Mouse (Mus musculus) thymus, postnatal 10 days (tissue): ENCODE results near the gene H2-DMb2.
"Not testable (repeated sequence)": the region's sequence is repeated elsewhere in the genome, so short reads cannot be mapped to it uniquely, and the experiment has no call there.

Experiments
- DNase-seq, 2 experiments: peaks; one replicate each; pipeline ENCODE4 v3.0.0; 2021; ENCODE audit warnings: low spot score in 2 of 2

The H2-DMb2 gene

DNA sequence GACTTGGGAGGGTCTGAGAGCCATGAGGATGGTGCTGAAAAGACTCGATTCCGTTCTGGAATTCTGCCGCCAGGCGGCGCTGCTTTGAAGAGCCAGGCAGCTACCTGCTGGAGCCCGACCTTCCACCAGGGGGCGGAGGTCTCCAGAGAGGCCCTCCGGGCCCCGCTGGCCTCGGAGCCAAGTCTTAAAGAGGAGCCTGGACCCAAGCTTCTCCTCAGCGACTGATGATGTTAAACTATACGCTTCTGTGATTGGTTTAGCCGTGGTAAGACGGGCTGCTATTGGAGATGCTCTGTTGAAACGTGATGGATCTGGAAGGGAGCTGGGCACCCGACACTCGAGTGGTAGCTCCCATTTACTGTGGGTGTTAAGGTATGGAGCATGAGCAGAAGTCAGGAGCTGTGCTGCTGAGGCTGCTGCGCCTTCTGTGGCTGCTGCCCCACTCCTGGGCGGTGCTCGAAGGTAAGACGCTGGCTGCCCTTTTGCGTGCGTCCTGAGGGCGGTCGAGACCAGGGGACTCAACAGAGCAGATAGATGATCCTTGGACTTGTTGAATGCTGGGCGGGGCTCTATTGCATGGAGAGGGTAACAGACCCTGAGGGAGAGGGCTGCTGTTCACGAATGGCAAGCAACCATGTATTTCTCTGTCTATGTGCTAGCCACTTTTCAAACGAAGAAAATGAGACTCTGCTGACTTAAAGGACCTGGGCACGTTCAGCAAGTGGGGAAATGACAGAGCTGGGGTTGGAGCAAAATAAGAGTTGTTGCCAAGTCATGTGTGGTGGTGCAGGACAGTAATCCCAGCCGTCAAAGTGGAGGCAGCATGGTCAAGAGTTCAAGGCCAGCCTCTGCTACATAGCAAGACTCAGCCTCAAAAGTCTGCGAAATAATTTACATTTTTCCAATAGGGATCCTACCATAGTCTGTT, 7.5 kb upstream of the H2-DMb2 start:
- peak; percentile 95 to 100 for DNase-seq

DNA sequence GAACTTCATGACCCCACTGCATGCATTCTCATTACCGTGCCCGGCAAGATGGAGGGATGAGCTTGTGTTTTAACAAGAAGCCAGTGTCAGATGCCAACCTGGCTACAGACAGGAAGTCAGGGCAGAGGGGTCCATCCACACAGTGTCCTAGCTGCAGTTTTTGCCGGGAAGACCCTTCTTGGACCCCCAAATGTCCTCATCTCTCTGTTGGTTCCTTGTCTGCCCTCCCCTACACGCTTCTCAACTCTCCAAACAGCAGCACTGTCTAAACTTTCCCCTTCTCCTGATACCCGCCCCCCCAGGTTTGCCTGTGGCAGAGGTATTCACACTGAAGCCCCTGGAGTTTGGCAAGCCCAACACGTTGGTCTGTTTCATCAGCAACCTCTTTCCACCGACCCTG, 5.5 kb upstream of the H2-DMb2 start:
- no peak for DNase-seq

DNA sequence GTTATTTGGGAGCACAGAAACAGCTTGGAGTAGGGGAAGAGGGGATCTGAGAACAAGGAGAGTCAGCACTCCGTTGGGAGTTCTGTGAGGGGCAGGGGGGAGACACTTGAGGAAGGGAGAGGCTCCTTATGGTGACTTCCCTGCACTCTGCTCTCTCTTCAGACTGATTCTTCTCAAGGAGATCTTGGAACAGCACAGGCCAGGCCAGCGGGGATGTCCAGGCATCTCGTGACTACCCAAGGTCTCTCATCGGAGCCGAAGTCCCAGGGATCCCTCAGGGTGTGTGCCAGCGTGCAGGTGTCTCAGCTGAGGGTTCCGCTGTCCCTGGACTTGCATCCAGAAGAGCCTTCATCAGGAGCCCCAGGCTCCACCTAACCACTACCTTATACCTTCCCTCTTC, 4.5 kb upstream of the H2-DMb2 start:
- no peak for DNase-seq

GRCm38 (mm10) chr17:34139416-34139815, 3.7 kb upstream of the H2-DMb2 start:
- no peak for DNase-seq

- DNase-seq: no peak
These were observed 2.9 kb upstream of the H2-DMb2 start for GRCm38 (mm10) chr17:34140240-34140639.

- no peak for DNase-seq
These were observed 1.7 kb upstream of the H2-DMb2 start for GRCm38 (mm10) chr17:34141448-34141847.

- DNase-seq: no peak
These were observed 574 bp upstream of the H2-DMb2 start for GRCm38 (mm10) chr17:34142456-34143010.

DNA sequence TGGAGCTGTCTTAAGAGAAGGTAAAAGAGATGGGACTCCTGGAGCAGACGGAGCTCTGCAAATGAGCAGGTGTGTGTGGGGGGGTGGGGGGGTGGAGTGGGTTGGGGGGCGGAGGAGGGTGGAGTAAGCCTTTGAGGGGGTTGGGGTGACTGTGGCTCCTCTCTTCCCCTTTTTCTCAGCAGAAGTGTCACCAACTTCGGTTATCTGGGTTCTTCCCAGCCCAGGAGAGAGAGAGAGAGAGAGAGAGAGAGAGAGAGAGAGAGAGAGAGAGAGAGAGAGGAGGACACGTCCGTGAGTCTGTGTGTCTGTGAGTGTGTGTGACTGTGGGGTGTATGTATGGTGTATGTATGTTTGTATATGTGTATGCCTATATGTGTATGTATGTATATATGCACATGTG, 354 bp downstream of the H2-DMb2 start:
- DNase-seq: no peak

DNA sequence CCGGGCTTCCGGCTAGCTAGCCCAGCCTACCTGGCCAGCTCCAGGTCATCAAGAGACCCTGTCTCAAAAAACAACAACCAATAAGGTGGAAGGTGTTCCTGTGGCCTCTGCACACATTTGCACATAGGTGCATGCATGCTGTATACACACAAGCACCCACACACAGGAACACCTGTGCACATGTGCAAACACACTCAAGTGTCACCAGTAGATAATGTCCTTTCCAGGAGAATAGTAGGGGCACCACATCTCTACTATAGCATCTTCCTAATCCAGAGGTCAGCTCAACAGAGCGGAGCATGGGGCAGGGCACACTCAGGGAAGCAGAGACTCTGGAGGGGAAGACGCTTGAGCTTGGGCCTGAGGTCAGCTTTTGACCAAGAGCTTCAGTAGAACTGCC, 1.1 kb downstream of the H2-DMb2 start:
- not testable (repeated sequence) for DNase-seq

DNA sequence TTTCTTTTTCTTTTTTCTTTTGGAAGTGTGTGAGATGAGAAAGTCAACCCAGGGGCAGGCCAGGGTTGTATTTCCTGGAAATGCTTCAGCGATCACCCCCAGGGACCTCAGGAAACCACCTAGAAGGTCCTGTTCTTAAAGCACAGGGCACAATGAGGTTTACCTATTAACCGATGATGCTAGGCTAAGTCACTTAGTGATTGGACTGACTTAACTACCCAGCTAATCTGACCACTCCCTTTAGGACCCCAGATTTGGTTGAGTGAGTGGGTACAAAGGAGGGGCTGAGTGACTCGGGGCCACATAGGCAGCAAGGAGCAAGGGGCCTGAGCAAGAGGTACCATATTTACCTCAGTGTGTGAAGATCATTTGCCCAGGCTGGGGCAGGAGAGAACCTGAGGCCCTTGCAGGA, 1.9 kb downstream of the H2-DMb2 start:
- DNase-seq: no peak

- no peak for DNase-seq
These were observed 9.8 kb downstream of the H2-DMb2 start, which contains the start of gene H2-DMb1 for GRCm38 (mm10) chr17:34152923-34153322. Gene H2-DMb1 (plus strand): TSS chr17:34153072.

- DNase-seq: no peak
These were observed 12.4 kb downstream of the H2-DMb2 start for GRCm38 (mm10) chr17:34155534-34155933.

- peak in 1 of 2 experiments; percentile 58 for DNase-seq
These were observed 21.2 kb downstream of the H2-DMb2 start for GRCm38 (mm10) chr17:34164202-34164895.

DNA sequence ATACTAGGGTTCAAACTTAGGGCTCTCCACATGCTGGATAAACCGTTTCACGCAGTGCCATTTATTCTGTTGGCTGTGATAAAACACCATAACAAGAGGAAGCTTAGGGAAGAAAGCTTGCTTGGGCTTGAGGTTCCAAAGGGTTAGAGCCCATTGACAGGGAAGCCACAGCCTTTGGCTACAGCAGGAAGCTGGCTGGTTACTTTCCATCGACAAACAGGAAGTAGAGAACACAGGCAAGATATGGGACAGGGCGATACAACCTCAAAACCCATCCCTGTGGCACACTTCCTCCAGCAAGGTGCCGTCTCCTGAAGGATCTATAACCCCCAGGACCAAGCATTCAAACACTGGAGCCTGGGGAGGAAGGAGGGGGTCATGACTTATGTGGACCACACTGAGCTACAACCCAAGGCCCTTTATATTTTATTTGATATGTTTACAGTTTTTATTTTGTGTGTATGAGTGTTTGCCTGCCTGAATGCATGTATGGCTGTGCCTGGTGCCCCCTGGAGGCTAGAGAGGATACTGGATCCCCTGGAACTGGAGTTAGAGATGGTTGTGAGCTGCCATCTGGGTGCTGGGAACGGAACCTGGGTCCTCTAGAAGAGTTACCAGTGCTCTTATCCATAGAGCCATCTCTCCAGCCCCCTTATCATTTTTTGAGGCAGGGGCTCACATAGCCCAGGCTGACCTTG, 22.1 kb downstream of the H2-DMb2 start:
- no peak for DNase-seq

DNA sequence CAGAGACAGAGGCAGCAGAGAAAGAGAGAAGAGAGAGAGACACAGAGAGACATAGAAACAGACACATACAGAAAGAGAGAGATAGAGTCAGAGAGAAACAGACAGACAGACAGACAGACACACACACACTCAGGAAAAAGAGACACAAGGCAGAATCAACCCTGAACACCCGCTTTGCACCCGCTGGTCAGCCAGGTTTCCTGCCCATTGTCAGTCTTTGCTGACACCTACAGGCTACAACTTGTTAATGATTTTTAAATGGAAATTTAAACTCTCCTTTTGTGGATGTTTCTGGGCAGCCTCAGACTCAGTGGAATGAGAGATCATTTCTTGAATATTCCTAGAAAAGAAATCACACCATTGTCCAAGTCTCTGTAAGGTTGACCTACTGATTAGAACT, 26.2 kb downstream of the H2-DMb2 start:
- peak; percentile 31 to 54 for DNase-seq

DNA sequence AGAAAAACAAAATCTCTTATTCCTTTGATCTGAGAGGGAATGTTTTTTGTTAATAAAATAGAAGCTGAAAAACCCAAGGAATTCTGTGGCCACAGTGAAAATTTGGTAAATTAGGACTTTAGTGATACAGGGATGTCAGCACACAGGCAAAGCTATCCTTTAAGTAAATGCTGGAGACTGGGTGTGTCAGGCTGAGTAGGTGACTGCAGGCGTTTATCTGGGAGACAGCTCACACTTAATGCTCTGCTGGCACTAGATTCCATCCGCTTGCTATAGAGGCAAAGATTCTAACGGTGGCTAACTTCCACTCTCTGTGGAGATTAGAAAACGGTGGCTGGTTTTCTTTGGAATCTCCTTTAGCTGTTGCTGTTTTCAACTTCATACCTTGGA, 27.4 kb downstream of the H2-DMb2 start:
- no peak for DNase-seq

- peak; percentile 83 to 88 for DNase-seq
These were observed 27.9 kb downstream of the H2-DMb2 start for GRCm38 (mm10) chr17:34170877-34171498.

GRCm38 (mm10) chr17:34172528-34172927, 29.4 kb downstream of the H2-DMb2 start:
- no peak for DNase-seq

GRCm38 (mm10) chr17:34174075-34174474, 31.0 kb downstream of the H2-DMb2 start:
- no peak for DNase-seq

DNA sequence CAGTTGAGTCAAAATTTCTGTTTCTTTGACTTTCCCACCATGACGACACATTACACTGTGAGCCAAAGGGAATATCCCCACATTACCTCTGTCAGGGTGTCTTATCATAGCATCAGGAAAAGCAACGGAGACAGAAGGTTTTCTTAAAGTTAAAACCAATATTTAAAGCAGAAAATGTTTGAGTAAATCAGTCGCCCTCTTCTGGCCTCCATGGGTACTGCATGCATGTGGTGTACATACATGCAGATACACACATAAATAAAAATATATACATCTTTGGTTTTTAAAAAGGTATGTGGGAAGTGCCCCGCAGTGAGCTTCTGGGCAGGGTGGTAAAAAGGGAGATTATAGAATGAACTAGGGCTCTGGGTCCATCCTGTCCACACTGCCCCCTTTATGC, 34.1 kb downstream of the H2-DMb2 start:
- DNase-seq: no peak

- DNase-seq: no peak
These were observed 35.9 kb downstream of the H2-DMb2 start for GRCm38 (mm10) chr17:34179019-34179418.
